Mouse (Mus musculus) lung, postnatal 0 days (tissue): ENCODE measurements around the gene Bcdin3d.

Source experiments
- CTCF ChIP-seq: IDR thresholded peaks from 2 replicates; pipeline ENCODE4 v1.5.1; 2016; ENCODE audit warnings: antibody characterized with exemption, mild to moderate bottlenecking
- EP300 ChIP-seq: IDR thresholded peaks from 2 replicates; pipeline ENCODE4 v1.6.1; 2016; ENCODE audit warnings: antibody characterized with exemption, mild to moderate bottlenecking, control low read depth

- TF ChIP-seq CTCF (no peak), EP300 (peak; percentile 88)
Observed at GRCm38 (mm10) chr15:99509840-99510239, 35.3 kb upstream of the Bcdin3d start.
